Mouse (Mus musculus) heart, embryonic 11.5 days (tissue): Measurements from ENCODE around the gene Ppfibp1. TPM values are rescaled to one million over a fixed set of nuclear protein-coding genes. Genes with fewer than 3 reads are reported as not detected.
A peak's percentile ranks its signal among the peaks of the same experiment; 100 is the strongest.

Source experiments
- ATAC-seq: fragments of 200-750 bp; cut with Nextera tagmentation; replicated peaks from 2 replicates; pipeline ENCODE4 v1.8.0; 2017; ENCODE audit warnings: moderate library complexity; ENCODE audit not compliant: insufficient number of reproducible peaks, low FRiP score, low TSS enrichment
- H3K27ac ChIP-seq: fragments of 300-500 bp; sonication (generic); 2 replicates; pipeline ENCODE4 v1.5.1; 2014; ENCODE audit warnings: mild to moderate bottlenecking, low read depth, low read length
- H3K27me3 ChIP-seq: fragments of 300-500 bp; sonication (generic); 2 replicates; pipeline ENCODE4 v1.6.1; 2014; ENCODE audit warnings: mild to moderate bottlenecking, low read length, mixed read lengths; ENCODE audit not compliant: control insufficient read depth, insufficient read depth
- H3K36me3 ChIP-seq: fragments of 300-500 bp; sonication (generic); 2 replicates; pipeline ENCODE4 v1.6.1; 2014; ENCODE audit warnings: mild to moderate bottlenecking, low read length, moderate library complexity, mixed read lengths; ENCODE audit not compliant: control insufficient read depth, insufficient read depth
- H3K4me1 ChIP-seq: fragments of 300-500 bp; sonication (generic); 2 replicates; pipeline ENCODE4 v1.6.1; 2014; ENCODE audit warnings: low read length; ENCODE audit not compliant: control insufficient read depth, insufficient read depth
- H3K4me2 ChIP-seq: fragments of 300-500 bp; sonication (generic); 2 replicates; pipeline ENCODE4 v1.6.1; 2014; ENCODE audit warnings: mild to moderate bottlenecking, moderate library complexity
- H3K4me3 ChIP-seq: fragments of 300-500 bp; sonication (generic); 2 replicates; pipeline ENCODE4 v1.5.1; 2014; ENCODE audit warnings: low read depth, low read length
- H3K9ac ChIP-seq: fragments of 300-500 bp; sonication (generic); 2 replicates; pipeline ENCODE4 v1.6.1; 2014; ENCODE audit warnings: mild to moderate bottlenecking, low read depth, low read length, moderate library complexity
- H3K9me3 ChIP-seq: fragments of 300-500 bp; sonication (generic); replicated peaks from 2 replicates; pipeline ENCODE4 v1.6.1; 2016; ENCODE audit warnings: low read length; ENCODE audit not compliant: control insufficient read depth
- WGBS: fragments of 180-500 bp; shearing (Covaris S2); extraction: QIAGEN DNeasy Blood & Tissue Kit; methylation state at CpG from one replicate; pipeline ENCODE4 v1.1.7; 2014; ENCODE audit not compliant: insufficient replicate concordance; 5-methylcytosine and 5-hydroxymethylcytosine counted together
- polyA plus RNA-seq: library from polyadenylated mRNA; unstranded; fragments of >200 nt; fragmentation: Nextera tagmentation; extraction: Ambion mirVana; gene quantifications from 2 replicates; pipeline ENCODE4 v1.2.1, GENCODE M21; 2014

Ppfibp1 gene
- polyA plus RNA-seq, 1 experiment from 2014 or later = 78.0 TPM

GRCm38 (mm10) chr6:146876820-146877219 lies 11.5 kb upstream of the Ppfibp1 start:
- H3K4me1 ChIP-seq = peaks cover 14% of the 10 kb centered on the region; the same call in 1 of the 2 replicates
- no peaks in the 10 kb centered on the region for H3K36me3 ChIP-seq
- H3K4me2 ChIP-seq = no peak overlapping the region
- H3K27ac ChIP-seq = no peak overlapping the region
- H3K9ac ChIP-seq = no peak overlapping the region
- 87% methylated on average over 2 of the region's 2 CpGs for WGBS
- peaks cover 3% of the 10 kb centered on the region for H3K9me3 ChIP-seq
- H3K4me3 ChIP-seq = no peak overlapping the region
- ATAC-seq = no peak
- no peaks in the 10 kb centered on the region for H3K27me3 ChIP-seq

- no peak overlapping the region for H3K4me2 ChIP-seq
- peaks cover 16% of the 10 kb centered on the region for H3K4me1 ChIP-seq
- WGBS = 55% methylated on average over 12 of the region's 12 CpGs
- peaks cover 3% of the 10 kb centered on the region for H3K9me3 ChIP-seq
- H3K9ac ChIP-seq = no peak overlapping the region
- ATAC-seq = no peak
- no peaks in the 10 kb centered on the region for H3K36me3 ChIP-seq
- H3K4me3 ChIP-seq = no peak overlapping the region
- H3K27ac ChIP-seq = peak overlapping the region; percentile 32
- no peaks in the 10 kb centered on the region for H3K27me3 ChIP-seq
Observed at GRCm38 (mm10) chr6:146877425-146878045, 10.8 kb upstream of the Ppfibp1 start.

GRCm38 (mm10) chr6:146878926-146879325 lies 9.4 kb upstream of the Ppfibp1 start:
- Histone ChIP-seq H3K4me1 (peaks cover 20% of the 10 kb centered on the region), H3K9ac (no peak overlapping the region), H3K36me3 (no peaks in the 10 kb centered on the region), H3K27me3 (no peaks in the 10 kb centered on the region), H3K4me3 (no peak overlapping the region), H3K4me2 (no peak overlapping the region), H3K9me3 (peaks cover 3% of the 10 kb centered on the region), H3K27ac (no peak overlapping the region)
- no peak for ATAC-seq
- WGBS = 43% methylated on average over 10 of the region's 10 CpGs

- H3K4me2 ChIP-seq = no peak overlapping the region
- peaks cover 3% of the 10 kb centered on the region for H3K9me3 ChIP-seq
- H3K4me3 ChIP-seq = no peak overlapping the region
- no peak for ATAC-seq
- H3K36me3 ChIP-seq = no peaks in the 10 kb centered on the region
- peaks cover 29% of the 10 kb centered on the region for H3K4me1 ChIP-seq
- 76% methylated on average over 9 of the region's 9 CpGs for WGBS
- H3K27me3 ChIP-seq = no peaks in the 10 kb centered on the region
- H3K27ac ChIP-seq = no peak overlapping the region
- no peak overlapping the region for H3K9ac ChIP-seq
Observed at GRCm38 (mm10) chr6:146879856-146880255, 8.4 kb upstream of the Ppfibp1 start.

GRCm38 (mm10) chr6:146880296-146880695 lies 8.0 kb upstream of the Ppfibp1 start:
- H3K27ac ChIP-seq = no peak overlapping the region
- no peaks in the 10 kb centered on the region for H3K27me3 ChIP-seq
- H3K36me3 ChIP-seq = no peaks in the 10 kb centered on the region
- no peak overlapping the region for H3K4me2 ChIP-seq
- H3K9me3 ChIP-seq = peaks cover 3% of the 10 kb centered on the region
- WGBS = 65% methylated on average over 4 of the region's 4 CpGs
- H3K4me1 ChIP-seq = peaks cover 33% of the 10 kb centered on the region
- no peak overlapping the region for H3K9ac ChIP-seq
- ATAC-seq = no peak
- no peak overlapping the region for H3K4me3 ChIP-seq

GRCm38 (mm10) chr6:146881896-146882770 lies 6.2 kb upstream of the Ppfibp1 start:
- peaks cover 40% of the 10 kb centered on the region for H3K4me1 ChIP-seq
- 49% methylated on average over 13 of the region's 13 CpGs for WGBS

GRCm38 (mm10) chr6:146883426-146883825 lies 4.9 kb upstream of the Ppfibp1 start:
- no peak overlapping the region for H3K9ac ChIP-seq
- no peaks in the 10 kb centered on the region for H3K9me3 ChIP-seq
- no peaks in the 10 kb centered on the region for H3K27me3 ChIP-seq
- no peak overlapping the region for H3K4me3 ChIP-seq
- no peaks in the 10 kb centered on the region for H3K36me3 ChIP-seq
- H3K4me2 ChIP-seq = no peak overlapping the region
- H3K4me1 ChIP-seq = peaks cover 36% of the 10 kb centered on the region
- H3K27ac ChIP-seq = no peak overlapping the region
- 53% methylated on average over 2 of the region's 2 CpGs for WGBS
- ATAC-seq = no peak

More at GRCm38 (mm10) chr6:146881896-146882770, 6.2 kb upstream of the Ppfibp1 start:
- Histone ChIP-seq H3K4me3 (no peak overlapping the region), H3K27ac (no peak overlapping the region), H3K27me3 (no peaks in the 10 kb centered on the region), H3K9me3 (no peaks in the 10 kb centered on the region; the same call in 1 of the 2 replicates), H3K36me3 (no peaks in the 10 kb centered on the region), H3K9ac (no peak overlapping the region), H3K4me2 (no peak overlapping the region)
- ATAC-seq = no peak

GRCm38 (mm10) chr6:146884171-146884570 lies 4.1 kb upstream of the Ppfibp1 start:
- Histone ChIP-seq H3K9ac (no peak overlapping the region; the same call in 1 of the 2 replicates), H3K27ac (0 out of 2 replicates have a peak overlapping the region, but pooled peaks have one; percentile 35), H3K36me3 (no peaks in the 10 kb centered on the region), H3K4me2 (no peak overlapping the region), H3K4me1 (peaks cover 32% of the 10 kb centered on the region), H3K9me3 (no peaks in the 10 kb centered on the region), H3K4me3 (no peak overlapping the region), H3K27me3 (no peaks in the 10 kb centered on the region)
- no peak for ATAC-seq
- WGBS = 63% methylated on average over 3 of the region's 3 CpGs
